Mouse (Mus musculus): ENCODE data around the gene Gzmc. TPM values are rescaled to one million over a fixed set of nuclear protein-coding genes. Genes with fewer than 3 reads are reported as not detected.
"Not testable (repeated sequence)": the region's sequence is repeated elsewhere in the genome, so short reads cannot be mapped to it uniquely, and the experiment has no call there.

Gzmc gene
- polyA plus RNA-seq, 1 experiment, result 0.54 TPM

DNA sequence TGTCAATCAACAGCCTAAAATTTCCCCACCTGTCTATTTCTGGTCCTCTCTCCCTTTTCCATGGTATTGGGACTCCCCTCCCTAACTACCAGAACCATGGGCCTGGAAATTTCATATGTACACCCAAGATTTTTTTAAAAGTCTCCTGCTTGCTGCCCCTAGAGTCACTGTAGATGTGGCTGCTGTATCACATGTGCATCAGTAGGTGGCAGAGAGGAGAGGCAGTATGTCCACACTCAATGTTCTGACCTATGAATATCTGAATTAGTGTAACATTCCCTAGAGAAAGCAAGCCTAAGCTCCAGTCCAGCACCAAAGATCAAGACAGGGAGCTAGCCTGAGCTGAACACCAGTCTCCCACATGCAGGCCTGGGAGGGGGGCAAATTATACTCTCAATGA, 6.0 kb upstream of the Gzmc start:
- TF ChIP-seq CTCF (IDR thresholded peaks at IDR 0.05; ENCODE audit: borderline replicate concordance, control insufficient read depth, extremely low read depth, insufficient read depth, low read length, poor library complexity) (no peak), POLR2A (IDR thresholded peaks at IDR 0.05; ENCODE audit: control insufficient read depth, extremely low read depth, insufficient read depth, low read length, poor library complexity) (no peak)
- DNase-seq, result no peak

DNA sequence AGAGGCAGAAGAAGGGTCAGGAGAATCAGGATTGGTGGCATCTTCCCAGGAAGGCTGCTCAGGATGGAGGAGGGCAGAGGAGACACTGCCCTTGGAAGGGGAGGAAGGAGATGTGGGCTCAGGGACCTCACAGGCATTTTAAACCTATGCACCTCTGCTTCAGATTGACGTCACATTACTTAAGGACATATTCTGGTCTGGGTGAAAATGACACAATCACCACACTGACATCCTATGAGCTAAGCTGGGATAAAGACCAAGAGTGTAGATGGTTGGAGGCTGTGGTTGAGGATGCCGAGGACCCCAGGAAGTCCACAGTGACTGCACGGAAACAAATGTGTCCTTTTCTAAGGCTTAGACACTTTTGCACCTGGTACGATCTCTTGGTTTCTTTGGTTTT, 23.1 kb downstream of the Gzmc start, which contains the start of gene Gzmf:
Gene Gzmf (minus strand): TSS at position 101 of the 400 bp plus-strand sequence.
- Histone ChIP-seq H3K4me3 (ENCODE audit: control insufficient read depth, insufficient read depth, low read length) (no peak within 1 kb of the TSS), H3K27ac (ENCODE audit: control insufficient read depth, insufficient read depth, low read length) (no peak within 1 kb of the TSS), H3K36me3 (ENCODE audit: control insufficient read depth, insufficient read depth, low read length) (no peaks in the 10 kb centered on the region), H3K4me1 (replicated peaks; ENCODE audit: control insufficient read depth, insufficient read depth, low read length) (no peaks in the 10 kb centered on the region), H3K27me3 (ENCODE audit: control insufficient read depth, insufficient read depth, low read length) (no peaks in the 10 kb centered on the region)
- 88% methylated on average over 4 of the region's 4 CpGs for WGBS
- no peak for TF ChIP-seq POLR2A (IDR thresholded peaks at IDR 0.05; ENCODE audit: control insufficient read depth, extremely low read depth, insufficient read depth, low read length, poor library complexity)
- no peak for TF ChIP-seq CTCF (IDR thresholded peaks at IDR 0.05; ENCODE audit: borderline replicate concordance, control insufficient read depth, extremely low read depth, insufficient read depth, low read length, poor library complexity)
- no peak for DNase-seq

More for the DNA sequence above, 6.0 kb upstream of the Gzmc start:
- H3K4me3 ChIP-seq (ENCODE audit: control insufficient read depth, insufficient read depth, low read length), result no peak overlapping the region
- no peak overlapping the region for H3K27ac ChIP-seq (ENCODE audit: control insufficient read depth, insufficient read depth, low read length)
- H3K27me3 ChIP-seq (ENCODE audit: control insufficient read depth, insufficient read depth, low read length), result no peaks in the 10 kb centered on the region
- no peaks in the 10 kb centered on the region for H3K36me3 ChIP-seq (ENCODE audit: control insufficient read depth, insufficient read depth, low read length)
- no peaks in the 10 kb centered on the region for H3K4me1 ChIP-seq (replicated peaks; ENCODE audit: control insufficient read depth, insufficient read depth, low read length)

DNA sequence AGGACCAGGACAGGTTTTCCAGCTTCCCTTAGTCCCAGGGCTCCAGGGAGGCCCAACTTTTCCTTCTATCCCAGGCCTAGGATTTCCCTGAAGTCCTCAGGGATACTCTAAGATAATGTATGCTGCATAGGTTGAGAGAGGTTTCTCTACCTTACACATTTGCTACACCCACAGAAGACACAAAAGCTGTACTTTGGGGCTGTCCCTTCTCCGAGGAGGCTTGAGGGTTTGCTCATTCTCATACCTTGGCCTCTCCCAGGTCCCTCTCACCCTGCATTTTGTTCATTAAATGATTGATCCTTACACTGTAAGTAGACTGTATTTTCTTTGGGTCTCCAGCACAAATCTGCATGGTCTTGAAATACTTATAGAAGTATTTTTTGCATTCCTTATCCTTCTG, 28.8 kb downstream of the Gzmc start:
- WGBS, result 92% methylated on average over 1 of the region's 1 CpGs
- Histone ChIP-seq H3K36me3 (ENCODE audit: control insufficient read depth, insufficient read depth, low read length) (no peaks in the 10 kb centered on the region), H3K4me3 (ENCODE audit: control insufficient read depth, insufficient read depth, low read length) (no peak overlapping the region), H3K4me1 (replicated peaks; ENCODE audit: control insufficient read depth, insufficient read depth, low read length) (no peaks in the 10 kb centered on the region), H3K27ac (ENCODE audit: control insufficient read depth, insufficient read depth, low read length) (no peak overlapping the region), H3K27me3 (ENCODE audit: control insufficient read depth, insufficient read depth, low read length) (no peaks in the 10 kb centered on the region)
- TF ChIP-seq CTCF (IDR thresholded peaks at IDR 0.05; ENCODE audit: borderline replicate concordance, control insufficient read depth, extremely low read depth, insufficient read depth, low read length, poor library complexity) (no peak), POLR2A (IDR thresholded peaks at IDR 0.05; ENCODE audit: control insufficient read depth, extremely low read depth, insufficient read depth, low read length, poor library complexity) (no peak)
- DNase-seq, result no peak

DNA sequence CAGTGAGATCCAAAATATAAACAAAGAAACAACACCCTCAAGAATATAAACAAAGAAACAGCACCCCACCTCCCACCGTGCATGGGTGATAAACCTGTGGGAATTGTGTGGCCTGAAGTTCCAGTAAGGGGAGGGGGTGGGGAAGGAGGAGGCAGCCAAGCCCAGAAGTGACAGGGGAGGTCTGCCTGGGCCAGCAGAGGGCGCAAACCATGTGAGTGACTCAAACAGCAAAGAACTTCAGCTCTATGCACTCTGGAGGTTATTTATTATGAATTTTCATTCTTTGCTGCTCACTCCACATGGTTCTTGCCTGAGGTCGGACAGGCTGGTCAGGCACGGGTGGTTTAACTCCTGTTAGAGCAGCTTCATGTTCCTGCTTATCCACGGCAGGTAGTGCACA, 29.4 kb downstream of the Gzmc start:
- not testable (repeated sequence) for H3K27ac ChIP-seq (ENCODE audit: control insufficient read depth, insufficient read depth, low read length); H3K4me1 ChIP-seq (replicated peaks; ENCODE audit: control insufficient read depth, insufficient read depth, low read length); H3K4me3 ChIP-seq (ENCODE audit: control insufficient read depth, insufficient read depth, low read length); H3K36me3 ChIP-seq (ENCODE audit: control insufficient read depth, insufficient read depth, low read length); H3K27me3 ChIP-seq (ENCODE audit: control insufficient read depth, insufficient read depth, low read length)
- WGBS, result 42% methylated on average over 5 of the region's 5 CpGs
- DNase-seq, result peak; percentile 47
- TF ChIP-seq CTCF (IDR thresholded peaks at IDR 0.05; ENCODE audit: borderline replicate concordance, control insufficient read depth, extremely low read depth, insufficient read depth, low read length, poor library complexity), result peak; percentile 35; the same call in 1 of the 2 replicates

DNA sequence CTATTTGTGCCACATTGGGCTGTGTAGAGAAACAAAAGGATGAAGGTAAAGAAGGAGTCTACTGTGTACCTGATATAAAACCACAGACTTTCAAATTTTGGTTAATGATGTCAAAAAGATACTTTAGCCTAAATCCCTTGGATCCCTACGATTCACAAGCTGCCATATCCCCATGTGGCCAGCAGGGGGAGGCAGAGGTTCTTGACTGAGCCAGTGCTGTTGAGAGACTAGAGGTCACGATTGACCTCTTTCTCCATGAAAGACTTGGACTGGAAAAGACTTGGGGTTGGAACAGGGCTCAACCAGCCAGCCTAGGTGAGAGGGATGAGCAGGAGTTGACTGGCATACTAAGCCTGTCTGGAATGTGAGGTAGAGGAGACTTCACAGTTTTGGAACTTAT, 30.5 kb downstream of the Gzmc start:
- DNase-seq, result peak; percentile 75
- 7% methylated on average over 2 of the region's 2 CpGs for WGBS
- H3K27ac ChIP-seq (ENCODE audit: control insufficient read depth, insufficient read depth, low read length), result no peak overlapping the region
- H3K4me1 ChIP-seq (replicated peaks; ENCODE audit: control insufficient read depth, insufficient read depth, low read length), result no peaks in the 10 kb centered on the region
- no peaks in the 10 kb centered on the region for H3K36me3 ChIP-seq (ENCODE audit: control insufficient read depth, insufficient read depth, low read length)
- no peak for TF ChIP-seq POLR2A (IDR thresholded peaks at IDR 0.05; ENCODE audit: control insufficient read depth, extremely low read depth, insufficient read depth, low read length, poor library complexity)
- TF ChIP-seq CTCF (IDR thresholded peaks at IDR 0.05; ENCODE audit: borderline replicate concordance, control insufficient read depth, extremely low read depth, insufficient read depth, low read length, poor library complexity), result no peak; the same call in 1 of the 2 replicates
- no peaks in the 10 kb centered on the region for H3K27me3 ChIP-seq (ENCODE audit: control insufficient read depth, insufficient read depth, low read length)
- no peak overlapping the region for H3K4me3 ChIP-seq (ENCODE audit: control insufficient read depth, insufficient read depth, low read length)

DNA sequence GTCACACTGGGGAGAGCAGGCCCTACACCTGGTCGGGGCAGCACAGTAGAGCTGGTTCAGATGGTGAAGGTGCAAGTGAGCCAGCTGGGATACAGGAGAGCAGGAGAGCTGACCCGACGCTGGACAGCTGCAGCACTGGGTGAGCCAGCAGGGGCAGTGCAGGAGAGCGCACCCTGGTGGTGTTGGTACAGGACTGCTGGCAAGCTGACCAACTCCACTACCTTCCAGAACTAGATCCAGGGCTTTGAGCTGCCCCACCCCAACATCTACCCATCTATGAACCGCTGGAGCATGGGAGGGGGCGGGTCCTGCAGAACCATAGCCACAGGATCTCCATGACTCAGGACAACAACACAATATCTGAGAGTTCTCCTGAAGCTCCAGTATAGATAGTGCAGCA, 47.5 kb downstream of the Gzmc start:
- DNase-seq, result peak; percentile 17
- no peak overlapping the region for H3K27ac ChIP-seq (ENCODE audit: control insufficient read depth, insufficient read depth, low read length)
- no peaks in the 10 kb centered on the region for H3K36me3 ChIP-seq (ENCODE audit: control insufficient read depth, insufficient read depth, low read length)
- 62% methylated on average over 6 of the region's 6 CpGs for WGBS
- no peak for TF ChIP-seq CTCF (IDR thresholded peaks at IDR 0.05; ENCODE audit: borderline replicate concordance, control insufficient read depth, extremely low read depth, insufficient read depth, low read length, poor library complexity)
- TF ChIP-seq POLR2A (IDR thresholded peaks at IDR 0.05; ENCODE audit: control insufficient read depth, extremely low read depth, insufficient read depth, low read length, poor library complexity), result no peak
- H3K27me3 ChIP-seq (ENCODE audit: control insufficient read depth, insufficient read depth, low read length), result no peaks in the 10 kb centered on the region
- no peaks in the 10 kb centered on the region for H3K4me1 ChIP-seq (replicated peaks; ENCODE audit: control insufficient read depth, insufficient read depth, low read length)
- no peak overlapping the region for H3K4me3 ChIP-seq (ENCODE audit: control insufficient read depth, insufficient read depth, low read length)

DNA sequence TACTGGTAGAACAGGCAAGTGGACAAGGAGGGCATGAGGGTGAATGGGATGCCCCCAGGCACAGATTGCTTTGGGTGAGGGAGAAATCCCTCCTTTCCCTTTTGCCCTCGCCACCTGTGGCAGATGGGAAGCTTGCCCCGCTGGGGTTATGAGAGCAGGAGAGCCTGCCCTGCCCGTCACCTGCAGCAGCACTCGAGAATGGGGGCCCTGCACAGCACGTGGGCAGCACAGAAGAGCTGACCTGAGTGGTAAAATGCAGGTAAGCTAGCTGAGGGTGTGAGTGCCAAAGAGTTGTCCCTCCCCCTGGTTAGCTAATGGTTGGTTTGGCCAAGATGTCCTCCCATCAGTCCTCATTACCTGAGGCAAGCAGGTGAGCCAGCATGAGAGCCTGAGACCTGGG, 47.9 kb downstream of the Gzmc start:
- DNase-seq, result no peak
- 83% methylated on average over 5 of the region's 5 CpGs for WGBS
- no peaks in the 10 kb centered on the region for H3K27me3 ChIP-seq (ENCODE audit: control insufficient read depth, insufficient read depth, low read length)
- TF ChIP-seq POLR2A (IDR thresholded peaks at IDR 0.05; ENCODE audit: control insufficient read depth, extremely low read depth, insufficient read depth, low read length, poor library complexity) (no peak), CTCF (IDR thresholded peaks at IDR 0.05; ENCODE audit: borderline replicate concordance, control insufficient read depth, extremely low read depth, insufficient read depth, low read length, poor library complexity) (no peak)
- no peak overlapping the region for H3K27ac ChIP-seq (ENCODE audit: control insufficient read depth, insufficient read depth, low read length)
- no peaks in the 10 kb centered on the region for H3K4me1 ChIP-seq (replicated peaks; ENCODE audit: control insufficient read depth, insufficient read depth, low read length)
- H3K4me3 ChIP-seq (ENCODE audit: control insufficient read depth, insufficient read depth, low read length), result no peak overlapping the region
- no peaks in the 10 kb centered on the region for H3K36me3 ChIP-seq (ENCODE audit: control insufficient read depth, insufficient read depth, low read length)

Other genes starting within 250 kb of the Gzmc start
- gene Mcpt1, start 216.7 kb downstream of the Gzmc start, polyA plus RNA-seq (2012; rRNA removed), result 0.66 and 0.77 TPM in 2 replicates
- gene Mcpt9, start 204.2 kb downstream of the Gzmc start, polyA plus RNA-seq (2012; rRNA removed), result not detected in 2 replicates
- 0.24 and 0.43 TPM in 2 replicates for gene Mcpt2, start 192.6 kb downstream of the Gzmc start, polyA plus RNA-seq (2012; rRNA removed)
- 1.9 and 2.9 TPM in 2 replicates for gene Mcpt4, start 172.3 kb downstream of the Gzmc start, polyA plus RNA-seq (2012; rRNA removed)
- gene Mcpt8, start 149.4 kb downstream of the Gzmc start, polyA plus RNA-seq (2012; rRNA removed), result 0.20 TPM in 1 of 2 replicates, not detected in the other
- gene Ctsg, start 132.1 kb downstream of the Gzmc start, polyA plus RNA-seq (2012; rRNA removed), result 0.09 and 0.74 TPM in 2 replicates
- not detected in 2 replicates for gene Gzme, start 114.0 kb downstream of the Gzmc start, polyA plus RNA-seq (2012; rRNA removed)
- gene Gzmd, start 102.0 kb downstream of the Gzmc start, polyA plus RNA-seq (2012; rRNA removed), result not detected in 2 replicates
- gene Gzmg, start 75.1 kb downstream of the Gzmc start, polyA plus RNA-seq (2012; rRNA removed), result not detected in 2 replicates
- gene Gzmn, start 60.1 kb downstream of the Gzmc start, polyA plus RNA-seq (2012; rRNA removed), result not detected in 2 replicates
- gene Gzmf, start 23.2 kb downstream of the Gzmc start, polyA plus RNA-seq (2012; rRNA removed), result 0.24 TPM in 1 of 2 replicates, not detected in the other
- gene Gzmb, start 27.6 kb upstream of the Gzmc start, polyA plus RNA-seq (2012; rRNA removed), result 1.2 and 2.2 TPM in 2 replicates
- 0.23 and 0.69 TPM in 2 replicates for gene Atp12a, start 130.4 kb upstream of the Gzmc start, polyA plus RNA-seq (2012; rRNA removed)
- 0.03 TPM in 1 of 2 replicates, not detected in the other for gene Rnf17, start 167.9 kb upstream of the Gzmc start, polyA plus RNA-seq (2012; rRNA removed)